Mouse (Mus musculus) midbrain, embryonic 10.5 days (tissue): ENCODE measurements at regions not wholly inside any gene's neighbourhood (a gene's known extent, or its start where the extent isn't known, plus 50 kb on each side); places are given as distances from the start of the nearest gene placed in this dataset.
A peak's percentile ranks its signal among the peaks of the same experiment; 100 is the strongest.

Experiments used
- DNase-seq: peaks from one replicate; pipeline ENCODE4 v3.0.0-alpha.2; 2017; ENCODE audit warnings: low spot score
- H3K27ac ChIP-seq: fragments of 300-500 bp; sonication (generic); replicated peaks from 2 replicates; pipeline ENCODE4 v1.5.1; 2016; ENCODE audit warnings: mild to moderate bottlenecking
- H3K27me3 ChIP-seq: fragments of 300-500 bp; sonication (generic); 2 replicates; pipeline ENCODE4 v1.6.1; 2016; ENCODE audit warnings: low read depth, mild to moderate bottlenecking; ENCODE audit not compliant: poor library complexity, severe bottlenecking
- H3K36me3 ChIP-seq: fragments of 300-500 bp; sonication (generic); 2 replicates; pipeline ENCODE4 v1.6.1; 2016; ENCODE audit warnings: mild to moderate bottlenecking, moderate library complexity
- H3K4me1 ChIP-seq: fragments of 300-500 bp; sonication (generic); 2 replicates; pipeline ENCODE4 v1.6.1; 2016
- H3K4me3 ChIP-seq: fragments of 300-500 bp; sonication (generic); 2 replicates; pipeline ENCODE4 v1.5.1; 2016; ENCODE audit warnings: mild to moderate bottlenecking, moderate library complexity
- H3K9me3 ChIP-seq: fragments of 300-500 bp; sonication (generic); replicated peaks from 2 replicates; pipeline ENCODE4 v1.6.1; 2016; ENCODE audit warnings: mild to moderate bottlenecking
- WGBS: fragments of 180-500 bp; shearing (Covaris S2); methylation state at CpG from one replicate; pipeline ENCODE4 v1.1.7; 2016; 5-methylcytosine and 5-hydroxymethylcytosine counted together

DNA sequence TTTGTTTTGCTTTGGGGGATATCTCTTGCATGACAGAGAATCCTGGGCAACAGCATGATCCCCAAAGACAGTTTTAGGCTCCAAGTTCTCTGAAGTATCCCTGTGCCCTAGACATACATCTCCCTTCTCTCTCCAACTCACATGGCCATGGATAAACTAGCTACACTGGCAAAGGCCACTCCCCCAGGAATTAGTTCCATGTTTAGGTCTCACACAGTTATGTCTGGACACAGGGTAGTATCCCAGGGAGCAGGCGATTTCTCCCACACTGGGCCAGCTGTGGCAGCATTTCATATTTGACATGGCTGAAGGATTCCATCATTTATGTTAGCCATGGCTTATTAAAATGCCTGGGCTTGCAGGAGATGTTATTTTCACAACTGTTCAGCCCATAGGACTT, 102.5 kb upstream of the Rgma start:
- peaks cover 18% of the 10 kb centered on the region; the same call in 1 of the 2 replicates for H3K9me3 ChIP-seq
- no peak overlapping the region for H3K27ac ChIP-seq
- no peak for DNase-seq
- H3K27me3 ChIP-seq = no peaks in the 10 kb centered on the region
- H3K4me1 ChIP-seq = peaks cover 6% of the 10 kb centered on the region; the same call in 1 of the 2 replicates
- H3K36me3 ChIP-seq = no peaks in the 10 kb centered on the region
- WGBS = 83% methylated on average over 1 of the region's 1 CpGs
- no peak overlapping the region for H3K4me3 ChIP-seq

DNA sequence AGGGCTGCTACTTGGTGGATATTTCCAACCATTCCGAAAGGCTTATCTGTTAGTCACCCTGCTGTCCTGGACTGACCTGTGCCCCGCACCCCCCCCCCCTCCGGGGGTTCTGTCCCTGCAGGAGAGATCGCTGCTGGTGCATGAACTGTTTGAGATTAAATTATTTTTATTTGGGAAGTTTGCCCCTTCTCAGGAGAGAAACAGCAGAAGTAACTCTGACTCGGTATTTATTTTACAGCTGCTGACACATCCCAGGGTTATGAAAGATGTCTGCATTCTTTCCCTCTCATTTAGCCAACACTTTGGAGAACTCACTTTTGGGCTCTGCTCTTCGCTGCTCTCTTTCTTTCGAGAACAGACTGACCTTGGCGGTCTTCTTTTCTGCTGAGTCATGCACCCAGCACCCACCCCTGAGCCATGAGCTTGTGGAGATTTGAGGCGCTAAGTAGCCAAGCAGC, 99.5 kb upstream of the Rgma start:
- no peaks in the 10 kb centered on the region for H3K27me3 ChIP-seq
- 88% methylated on average over 9 of the region's 9 CpGs for WGBS
- no peak for DNase-seq
- H3K9me3 ChIP-seq = peaks cover 18% of the 10 kb centered on the region; the same call in 1 of the 2 replicates
- 0 out of 2 replicates have a peak overlapping the region, but pooled peaks have one; percentile 46 for H3K27ac ChIP-seq
- no peak overlapping the region for H3K4me3 ChIP-seq
- H3K36me3 ChIP-seq = no peaks in the 10 kb centered on the region
- H3K4me1 ChIP-seq = peaks cover 6% of the 10 kb centered on the region; the same call in 1 of the 2 replicates

DNA sequence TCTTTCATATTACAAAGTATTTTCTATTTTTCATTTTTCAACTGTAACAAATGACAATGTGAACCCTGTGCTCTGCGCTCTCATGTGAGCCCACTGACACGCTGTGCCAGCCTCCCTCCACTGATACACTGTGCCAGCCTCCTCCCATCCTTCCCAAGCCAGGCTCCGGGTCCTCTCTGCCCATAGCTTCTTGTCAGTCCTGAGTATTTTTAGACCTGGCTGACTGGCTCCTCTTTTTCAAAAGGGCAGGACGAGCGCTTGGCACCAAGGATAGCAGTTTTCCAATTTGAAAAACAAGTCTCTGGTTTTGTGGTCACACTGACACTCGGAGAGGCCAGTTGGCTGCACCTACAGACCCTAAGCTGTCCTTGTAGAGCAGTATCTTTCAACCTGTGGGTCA, 96.7 kb upstream of the Rgma start:
- no peaks in the 10 kb centered on the region for H3K27me3 ChIP-seq
- H3K4me3 ChIP-seq = no peak overlapping the region
- WGBS = 87% methylated on average over 6 of the region's 6 CpGs
- no peak overlapping the region for H3K27ac ChIP-seq
- peaks cover 17% of the 10 kb centered on the region; the same call in 1 of the 2 replicates for H3K9me3 ChIP-seq
- DNase-seq = no peak
- no peaks in the 10 kb centered on the region for H3K4me1 ChIP-seq
- H3K36me3 ChIP-seq = no peaks in the 10 kb centered on the region

DNA sequence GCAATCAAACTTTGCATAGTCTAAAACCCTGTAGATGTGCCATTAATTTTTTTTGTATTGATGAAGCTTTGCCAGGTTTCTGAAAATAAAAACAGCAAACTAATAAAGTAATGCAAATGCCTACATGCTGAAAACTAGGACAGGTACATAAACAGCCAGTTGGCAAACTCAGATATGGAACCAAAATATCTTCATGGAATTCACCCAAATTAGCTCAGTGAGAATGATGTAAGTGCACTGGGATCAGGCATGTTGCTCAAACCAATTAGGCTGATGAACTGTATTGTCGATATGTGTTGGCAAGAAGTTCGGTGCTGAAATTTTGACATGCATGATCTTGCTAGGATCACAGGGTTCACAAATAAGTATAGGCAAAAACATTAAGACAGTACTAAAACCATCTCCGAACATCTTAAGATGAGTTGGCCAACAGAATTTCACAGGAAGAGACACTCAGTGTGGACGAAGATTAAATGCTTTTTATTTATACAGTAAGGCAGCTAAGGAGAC, 95.3 kb upstream of the Rgma start:
- WGBS = 94% methylated on average over 4 of the region's 4 CpGs
- H3K27ac ChIP-seq = no peak overlapping the region
- no peak for DNase-seq
- H3K9me3 ChIP-seq = peaks cover 13% of the 10 kb centered on the region; the same call in 1 of the 2 replicates
- no peaks in the 10 kb centered on the region for H3K36me3 ChIP-seq
- no peak overlapping the region for H3K4me3 ChIP-seq
- H3K4me1 ChIP-seq = no peaks in the 10 kb centered on the region
- H3K27me3 ChIP-seq = no peaks in the 10 kb centered on the region

DNA sequence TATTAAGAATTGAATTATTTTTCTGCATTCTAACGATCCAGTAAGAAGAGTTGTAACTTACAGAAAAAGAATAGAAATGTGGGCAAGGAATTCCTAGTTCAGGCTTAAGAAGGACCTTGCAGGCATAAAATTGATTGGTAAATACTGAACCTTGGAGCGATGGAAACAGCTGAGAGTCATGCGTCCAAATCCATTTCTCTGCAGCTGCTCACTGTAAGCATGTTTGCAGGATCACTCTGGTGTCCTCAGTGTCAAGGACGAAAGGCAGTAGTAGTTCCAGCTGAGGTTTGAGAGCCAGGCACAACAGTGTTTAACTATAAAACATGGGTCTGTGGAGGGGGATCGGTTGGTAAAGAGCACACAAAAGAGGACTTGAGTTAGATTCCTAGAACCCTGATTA, 89.1 kb upstream of the Rgma start:
- Histone ChIP-seq H3K27me3 (no peaks in the 10 kb centered on the region), H3K4me1 (no peaks in the 10 kb centered on the region), H3K9me3 (peaks cover 5% of the 10 kb centered on the region; the same call in 1 of the 2 replicates), H3K36me3 (no peaks in the 10 kb centered on the region), H3K4me3 (no peak overlapping the region), H3K27ac (no peak overlapping the region)
- DNase-seq = no peak
- 90% methylated on average over 5 of the region's 5 CpGs for WGBS

DNA sequence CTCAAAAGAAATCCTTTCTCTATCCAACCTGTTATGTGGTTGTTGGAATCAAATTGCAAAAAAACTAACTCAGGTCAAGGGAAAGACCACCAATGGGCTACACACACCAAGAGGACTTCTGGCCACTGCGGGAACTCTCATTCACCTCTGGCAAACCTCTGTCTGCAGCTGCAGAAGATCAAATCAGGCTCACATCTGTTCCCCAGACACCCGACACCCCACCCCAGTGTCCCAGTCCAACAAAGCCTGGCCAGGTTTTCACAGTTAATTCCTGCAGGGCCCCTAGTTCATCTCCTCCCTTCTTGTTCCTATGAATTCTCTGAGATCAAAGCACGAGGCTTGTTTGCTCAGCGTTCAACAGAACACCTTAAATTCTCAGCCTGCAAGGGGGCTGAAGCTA, 82.0 kb upstream of the Rgma start:
- Histone ChIP-seq H3K4me1 (0 out of 2 replicates have a peak, but pooled peaks cover 4% of the 10 kb centered on the region), H3K4me3 (no peak overlapping the region), H3K36me3 (no peaks in the 10 kb centered on the region), H3K9me3 (peaks cover 17% of the 10 kb centered on the region; the same call in 1 of the 2 replicates), H3K27me3 (no peaks in the 10 kb centered on the region), H3K27ac (no peak overlapping the region)
- 66% methylated on average over 4 of the region's 4 CpGs for WGBS
- DNase-seq = peak; percentile 18

DNA sequence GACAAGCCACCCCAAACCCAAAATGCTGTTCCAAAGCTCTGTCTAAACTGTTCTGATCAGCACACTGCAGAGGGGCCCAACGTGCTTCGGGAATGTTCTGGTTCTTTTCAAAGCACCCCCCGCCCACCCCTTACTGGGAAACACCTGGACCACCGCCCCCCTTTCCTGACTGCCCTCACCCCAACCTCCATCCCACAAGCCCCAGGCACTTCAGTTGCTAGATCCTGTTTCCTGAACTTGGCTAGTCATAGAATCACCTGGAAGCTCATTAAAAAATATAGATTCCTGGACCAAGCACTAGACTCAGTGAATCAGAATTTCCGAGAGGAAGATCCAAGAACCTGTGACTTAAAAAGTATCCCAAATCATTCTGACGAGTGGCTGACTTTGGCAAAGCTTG, 80.9 kb upstream of the Rgma start:
- 91% methylated on average over 6 of the region's 6 CpGs for WGBS
- no peaks in the 10 kb centered on the region for H3K36me3 ChIP-seq
- 0 out of 2 replicates have a peak, but pooled peaks cover 4% of the 10 kb centered on the region for H3K4me1 ChIP-seq
- H3K4me3 ChIP-seq = no peak overlapping the region
- H3K27me3 ChIP-seq = no peaks in the 10 kb centered on the region
- DNase-seq = no peak
- peaks cover 17% of the 10 kb centered on the region; the same call in 1 of the 2 replicates for H3K9me3 ChIP-seq
- H3K27ac ChIP-seq = no peak overlapping the region

DNA sequence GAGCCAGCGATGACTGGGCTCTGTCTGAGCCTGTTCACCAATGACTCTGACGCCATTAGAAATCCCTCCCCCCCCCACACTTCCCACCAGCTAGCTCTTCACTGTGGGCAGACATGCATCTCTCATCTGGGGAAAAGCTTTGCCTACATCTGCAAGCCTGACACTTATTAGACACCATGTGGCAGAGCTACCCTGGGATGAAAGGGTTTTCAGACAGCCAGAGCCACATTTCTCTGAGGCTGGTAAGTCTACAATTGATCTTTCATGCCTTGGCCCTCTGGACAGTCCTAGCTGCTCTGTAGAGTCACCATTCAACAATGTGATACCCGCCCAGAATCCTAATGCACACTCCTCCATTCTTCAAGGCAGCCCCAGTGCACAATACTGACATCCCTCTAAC, 72.8 kb upstream of the Rgma start:
- Histone ChIP-seq H3K4me1 (peaks cover 58% of the 10 kb centered on the region), H3K36me3 (no peaks in the 10 kb centered on the region), H3K9me3 (no peaks in the 10 kb centered on the region), H3K27ac (peak overlapping the region; percentile 84), H3K27me3 (0 out of 2 replicates have a peak, but pooled peaks cover 4% of the 10 kb centered on the region), H3K4me3 (no peak overlapping the region)
- DNase-seq = peak; percentile 43
- 63% methylated on average over 3 of the region's 3 CpGs for whole genome bisulfite sequencing

DNA sequence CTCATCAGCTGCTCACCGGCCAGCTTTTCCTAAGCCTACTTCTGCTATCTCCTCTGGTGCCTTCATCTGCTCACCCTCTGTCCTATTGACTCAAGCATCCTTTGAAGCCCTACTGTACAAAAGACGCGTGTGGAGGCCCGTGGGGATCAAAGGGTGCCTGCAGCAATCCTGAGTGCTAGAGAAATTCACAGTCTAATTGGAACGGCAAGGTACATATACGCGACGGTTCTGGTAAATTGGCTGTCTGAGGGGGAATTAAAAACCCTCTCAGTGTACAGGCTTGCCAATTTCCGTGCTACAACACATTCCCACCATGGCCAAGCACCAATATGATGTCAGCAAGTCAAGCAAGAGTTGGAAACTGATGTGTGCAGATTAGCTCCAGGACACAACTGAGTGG, 71.5 kb upstream of the Rgma start:
- no peak for DNase-seq
- H3K9me3 ChIP-seq = no peaks in the 10 kb centered on the region
- H3K4me1 ChIP-seq = peaks cover 71% of the 10 kb centered on the region
- no peaks in the 10 kb centered on the region for H3K36me3 ChIP-seq
- no peak overlapping the region for H3K4me3 ChIP-seq
- WGBS = 25% methylated on average over 9 of the region's 9 CpGs
- peak overlapping the region; percentile 84 for H3K27ac ChIP-seq
- 0 out of 2 replicates have a peak, but pooled peaks cover 4% of the 10 kb centered on the region for H3K27me3 ChIP-seq

DNA sequence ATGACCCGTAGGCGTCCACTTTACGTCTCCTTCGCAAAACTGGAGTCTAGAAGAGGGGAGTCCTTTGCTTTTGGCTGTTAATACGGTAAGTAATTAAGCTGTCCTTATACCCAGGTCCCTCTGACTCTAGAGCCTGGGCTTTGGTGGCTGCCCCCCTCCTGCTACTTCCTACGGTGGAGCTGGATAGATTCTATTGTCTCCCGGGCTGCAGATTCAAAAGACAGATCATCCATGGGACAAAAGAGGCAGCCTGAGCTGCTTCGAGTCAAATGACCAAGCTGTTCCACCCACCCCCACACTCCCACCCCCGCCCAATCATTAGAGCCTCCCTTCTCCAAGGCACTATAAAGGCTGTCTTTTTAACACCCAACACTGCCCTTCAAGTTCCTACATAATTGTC, 70.5 kb upstream of the Rgma start:
- H3K36me3 ChIP-seq = no peaks in the 10 kb centered on the region
- peaks cover 75% of the 10 kb centered on the region for H3K4me1 ChIP-seq
- peak overlapping the region; percentile 35 for H3K4me3 ChIP-seq
- 0 out of 2 replicates have a peak, but pooled peaks cover 4% of the 10 kb centered on the region for H3K27me3 ChIP-seq
- H3K27ac ChIP-seq = peak overlapping the region; percentile 84
- 4% methylated on average over 9 of the region's 9 CpGs for WGBS
- peak; percentile 78 for DNase-seq
- no peaks in the 10 kb centered on the region for H3K9me3 ChIP-seq

DNA sequence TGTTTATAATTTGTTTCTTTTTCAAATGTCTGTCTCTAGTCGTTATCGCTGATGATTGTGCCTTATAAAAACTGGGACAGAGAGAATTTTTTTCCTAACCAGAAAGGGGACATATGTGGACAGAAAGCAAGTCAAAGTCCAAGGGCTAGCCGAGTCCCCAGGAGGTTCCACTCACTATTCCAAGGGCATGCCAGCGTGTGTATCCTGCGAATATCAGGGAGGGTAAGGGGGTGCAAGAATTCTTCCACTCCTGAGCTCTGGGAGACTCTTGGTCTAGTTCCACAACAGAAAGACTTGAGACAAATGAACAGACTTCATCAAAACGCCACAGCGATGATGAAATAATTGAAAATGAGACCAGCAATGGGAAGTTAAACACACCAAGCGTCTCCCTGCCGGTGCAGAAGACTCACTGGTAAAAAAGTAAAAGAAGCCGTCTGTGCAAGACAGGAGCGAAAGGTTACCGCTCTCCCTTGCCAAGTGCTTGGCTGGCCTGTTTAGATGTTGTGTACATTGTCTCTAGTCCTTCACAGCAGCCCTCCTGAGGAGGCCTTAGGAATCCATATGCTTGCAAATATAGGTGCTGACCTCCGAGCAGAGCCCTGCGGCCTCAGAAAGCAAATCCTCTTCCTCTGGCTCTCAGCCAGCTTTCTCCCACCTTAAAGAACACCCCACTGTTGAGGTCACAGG, 69.9 kb upstream of the Rgma start:
- Histone ChIP-seq H3K36me3 (no peaks in the 10 kb centered on the region), H3K9me3 (no peaks in the 10 kb centered on the region; the same call in 1 of the 2 replicates), H3K27me3 (0 out of 2 replicates have a peak, but pooled peaks cover 4% of the 10 kb centered on the region), H3K4me1 (peaks cover 75% of the 10 kb centered on the region), H3K4me3 (peak overlapping the region; percentile 35), H3K27ac (peak overlapping the region; percentile 84)
- 13% methylated on average over 14 of the region's 14 CpGs for WGBS
- DNase-seq = peak; percentile 44

DNA sequence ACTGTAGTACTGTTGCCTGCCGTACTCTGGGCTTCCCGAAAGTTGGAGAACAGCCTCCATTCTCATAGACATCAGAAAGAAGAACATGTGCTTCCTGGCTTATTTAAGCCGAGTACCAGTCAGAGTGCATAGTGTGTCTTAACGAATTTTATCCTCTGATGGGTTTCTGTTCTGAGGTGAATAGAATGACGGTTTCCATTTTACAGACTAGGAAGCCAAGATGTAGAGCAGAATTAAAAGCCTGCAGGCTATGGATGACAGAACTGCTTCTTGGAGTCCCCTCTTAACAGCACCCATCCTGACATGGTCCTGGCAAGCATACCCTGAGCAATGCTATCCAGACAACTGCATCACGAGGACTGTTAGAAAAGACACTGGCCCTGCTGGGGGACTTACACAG, 69.0 kb upstream of the Rgma start:
- no peaks in the 10 kb centered on the region for H3K36me3 ChIP-seq
- H3K27ac ChIP-seq = peak overlapping the region; percentile 84
- no peak for DNase-seq
- H3K27me3 ChIP-seq = 0 out of 2 replicates have a peak, but pooled peaks cover 4% of the 10 kb centered on the region
- 43% methylated on average over 6 of the region's 6 CpGs for WGBS
- H3K4me3 ChIP-seq = 0 out of 2 replicates have a peak overlapping the region, but pooled peaks have one; percentile 35
- no peaks in the 10 kb centered on the region; the same call in 1 of the 2 replicates for H3K9me3 ChIP-seq
- H3K4me1 ChIP-seq = peaks cover 75% of the 10 kb centered on the region

DNA sequence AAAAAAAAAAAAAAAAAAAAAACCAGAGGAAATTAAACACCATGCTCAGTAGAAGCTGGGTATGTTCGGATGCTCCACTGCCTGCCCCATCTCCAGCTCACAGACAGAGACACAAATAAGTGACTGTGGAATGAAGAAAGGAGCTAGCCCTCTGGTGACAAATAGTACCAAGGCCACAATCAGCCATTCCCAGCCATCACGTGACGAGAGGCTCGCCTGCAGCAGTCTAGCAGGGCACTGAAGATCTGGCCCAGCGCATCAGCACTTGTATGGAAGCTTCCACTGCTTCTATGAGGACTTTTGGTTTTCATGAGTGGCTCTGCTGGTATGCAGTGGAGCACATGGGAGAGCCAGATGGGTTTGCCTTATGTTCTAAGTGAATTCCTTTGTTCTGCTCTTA, 68.6 kb upstream of the Rgma start:
- peak; percentile 50 for DNase-seq
- H3K9me3 ChIP-seq = no peaks in the 10 kb centered on the region; the same call in 1 of the 2 replicates
- no peak overlapping the region for H3K4me3 ChIP-seq
- H3K4me1 ChIP-seq = peaks cover 71% of the 10 kb centered on the region
- 38% methylated on average over 5 of the region's 5 CpGs for WGBS
- H3K36me3 ChIP-seq = no peaks in the 10 kb centered on the region
- 0 out of 2 replicates have a peak, but pooled peaks cover 4% of the 10 kb centered on the region for H3K27me3 ChIP-seq
- H3K27ac ChIP-seq = peak overlapping the region; percentile 84
